Mouse (Mus musculus): ENCODE data around the gene Ctnnd2.

Ctnnd2 gene

GRCm38 (mm10) chr15:30646501-30647431 lies 474.4 kb downstream of the Ctnnd2 start:
- DNase-seq (ENCODE audit: low read depth): no peak

DNA sequence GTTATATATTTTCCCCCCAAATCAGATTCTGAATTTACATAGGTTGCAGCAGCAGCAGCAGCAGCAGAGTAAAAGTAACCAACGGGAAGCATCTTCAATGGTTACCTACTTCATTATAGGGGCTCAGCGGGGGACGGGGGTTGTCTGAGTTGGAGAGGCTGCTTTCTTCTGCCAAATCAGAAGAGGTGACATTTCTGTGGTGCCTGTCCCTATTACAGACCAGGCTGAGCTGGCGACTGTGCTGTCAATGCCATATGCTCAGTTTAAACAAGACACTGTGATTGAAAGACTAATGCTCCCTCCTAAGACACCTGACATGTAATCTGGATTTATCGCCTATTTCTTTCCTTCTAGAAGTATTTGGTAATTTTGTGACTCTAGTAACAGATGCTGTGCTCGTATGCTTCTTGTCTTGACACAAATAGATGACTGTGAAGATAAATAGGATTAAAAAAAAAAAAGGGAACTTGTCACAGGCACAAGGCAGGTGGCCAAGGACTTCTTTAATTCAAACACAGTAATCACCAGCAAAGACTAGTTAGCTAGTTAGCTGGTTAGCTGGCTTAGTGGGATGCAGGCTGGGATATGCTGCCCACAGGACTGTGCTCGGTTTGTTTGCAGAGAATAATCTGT lies 475.4 kb downstream of the Ctnnd2 start:
- no peak for DNase-seq (ENCODE audit: low read depth)

DNA sequence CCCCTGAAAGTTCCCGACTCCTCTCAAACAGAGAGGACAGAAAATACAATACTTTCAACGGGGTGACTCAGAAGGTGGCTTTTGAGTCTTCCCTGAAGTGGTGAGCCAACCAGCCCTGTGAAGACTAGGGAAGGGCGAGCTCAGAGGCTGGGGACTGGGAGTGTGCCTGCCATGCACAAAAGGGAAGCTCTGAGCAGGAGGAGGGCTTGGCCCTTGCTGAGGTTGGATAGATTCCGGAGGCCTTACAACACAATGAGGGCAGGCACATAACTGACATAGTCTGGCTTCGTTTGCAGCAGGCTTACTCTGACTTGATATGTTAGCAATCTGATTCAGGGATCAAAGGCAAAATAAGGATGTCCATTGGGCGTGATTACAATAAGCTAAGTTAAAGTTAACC lies 477.6 kb downstream of the Ctnnd2 start:
- DNase-seq (ENCODE audit: low read depth): no peak

DNA sequence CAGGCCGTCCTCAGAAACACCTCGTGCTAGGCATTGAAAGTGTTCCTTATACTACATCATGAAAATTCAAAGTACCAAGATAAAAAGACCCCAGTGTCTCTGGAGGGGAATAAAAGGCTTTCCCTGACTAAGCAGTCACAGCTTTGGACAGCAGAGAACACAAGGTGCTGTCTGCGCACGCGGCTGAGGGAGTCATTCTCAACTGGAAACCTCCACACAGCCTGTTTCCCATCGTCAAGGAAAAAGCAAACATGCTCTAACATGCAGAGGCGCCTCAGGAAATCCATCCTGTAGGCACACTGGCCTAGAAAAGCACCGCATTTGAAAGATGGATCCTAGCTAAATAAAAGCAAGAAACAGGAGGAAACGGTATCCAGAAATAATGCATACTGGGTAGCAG lies 483.0 kb downstream of the Ctnnd2 start:
- DNase-seq (ENCODE audit: low read depth): no peak

GRCm38 (mm10) chr15:30657588-30657987 lies 485.2 kb downstream of the Ctnnd2 start:
- DNase-seq (ENCODE audit: low read depth): no peak

DNA sequence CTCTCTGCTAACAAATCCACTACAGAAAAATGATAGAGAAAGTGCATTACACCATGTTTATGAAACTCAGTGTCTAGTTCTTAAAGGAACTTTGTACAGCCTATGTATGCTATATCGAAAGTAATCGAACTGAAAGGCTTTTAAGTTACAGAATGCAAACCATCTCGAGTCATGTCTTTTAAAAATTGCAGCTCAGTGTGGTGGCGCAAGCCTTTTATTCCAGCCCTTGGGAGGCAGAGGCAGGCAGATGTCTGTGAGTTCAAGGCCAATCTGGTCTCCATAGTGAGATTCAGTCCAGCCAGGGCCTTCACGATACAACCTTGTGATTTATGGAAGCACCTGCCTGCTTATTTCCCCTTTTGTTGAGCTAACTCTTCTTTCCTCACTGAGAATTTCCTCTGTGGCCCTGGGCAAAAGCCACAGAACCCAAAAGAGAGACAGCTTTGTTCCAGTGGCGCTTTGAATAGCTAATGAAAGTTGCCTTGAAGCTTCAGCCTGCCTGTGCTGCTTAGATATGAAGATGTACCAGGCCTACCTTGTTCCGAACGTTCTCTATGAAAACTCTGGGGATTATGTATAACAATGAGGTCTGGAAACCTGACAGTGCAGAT lies 488.3 kb downstream of the Ctnnd2 start:
- no peak for DNase-seq (ENCODE audit: low read depth)

- no peak for DNase-seq (ENCODE audit: low read depth)
Observed at GRCm38 (mm10) chr15:30661689-30662422, 489.5 kb downstream of the Ctnnd2 start.

DNA sequence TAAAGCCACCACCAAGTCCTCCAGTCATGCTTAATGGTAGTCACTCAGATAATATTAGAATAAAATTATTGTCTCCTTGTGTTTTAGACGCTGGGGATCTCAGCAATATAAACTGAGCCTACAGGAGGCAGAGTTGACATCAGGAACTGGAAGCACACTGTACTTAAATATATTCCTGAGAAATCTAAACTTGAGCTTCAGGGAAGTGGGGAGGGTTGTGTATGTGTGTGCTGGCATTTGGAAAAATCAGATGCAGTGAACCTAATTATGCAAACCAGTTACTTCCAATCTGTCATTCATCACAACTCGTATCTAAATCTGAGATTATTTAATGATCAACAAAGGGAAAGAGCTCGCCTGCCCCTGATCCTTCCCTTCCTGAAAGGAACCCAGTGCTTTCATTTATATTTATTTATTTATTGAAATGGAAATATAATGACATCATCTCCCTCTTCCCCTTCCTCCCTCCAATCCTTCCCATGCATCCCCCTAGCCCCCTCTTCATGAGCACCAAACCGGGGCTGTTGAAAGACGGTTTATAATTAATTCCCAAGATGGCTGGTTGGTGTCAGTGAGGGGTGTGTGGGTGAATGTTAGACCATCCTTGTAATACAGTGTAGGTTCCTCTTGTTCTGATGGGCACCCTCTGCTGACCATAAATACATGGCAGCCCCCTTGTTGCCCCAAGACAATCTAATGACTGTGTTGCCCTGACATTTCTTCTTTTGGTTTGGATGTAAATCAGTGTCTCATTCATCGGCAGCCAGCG lies 495.6 kb downstream of the Ctnnd2 start:
- DNase-seq (ENCODE audit: low read depth): no peak

DNA sequence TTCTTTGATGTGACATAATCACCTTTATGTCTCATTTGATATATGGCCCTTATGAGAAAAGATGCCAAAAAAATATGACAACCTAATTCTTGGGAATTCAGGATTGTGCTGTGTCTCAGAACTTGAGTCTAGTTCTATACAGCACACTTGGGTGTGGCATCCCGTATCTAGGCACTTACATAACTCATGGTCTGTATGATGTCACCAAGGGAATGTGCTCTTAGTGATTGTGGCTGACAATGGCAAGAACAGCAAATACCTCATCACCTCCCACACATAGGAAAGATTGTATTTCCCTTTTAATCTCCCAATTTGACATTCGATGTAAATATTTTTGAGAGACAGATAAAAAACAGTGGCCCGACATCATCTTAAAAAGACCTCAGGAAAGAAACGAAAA lies 509.5 kb downstream of the Ctnnd2 start:
- DNase-seq (ENCODE audit: low read depth): no peak

DNA sequence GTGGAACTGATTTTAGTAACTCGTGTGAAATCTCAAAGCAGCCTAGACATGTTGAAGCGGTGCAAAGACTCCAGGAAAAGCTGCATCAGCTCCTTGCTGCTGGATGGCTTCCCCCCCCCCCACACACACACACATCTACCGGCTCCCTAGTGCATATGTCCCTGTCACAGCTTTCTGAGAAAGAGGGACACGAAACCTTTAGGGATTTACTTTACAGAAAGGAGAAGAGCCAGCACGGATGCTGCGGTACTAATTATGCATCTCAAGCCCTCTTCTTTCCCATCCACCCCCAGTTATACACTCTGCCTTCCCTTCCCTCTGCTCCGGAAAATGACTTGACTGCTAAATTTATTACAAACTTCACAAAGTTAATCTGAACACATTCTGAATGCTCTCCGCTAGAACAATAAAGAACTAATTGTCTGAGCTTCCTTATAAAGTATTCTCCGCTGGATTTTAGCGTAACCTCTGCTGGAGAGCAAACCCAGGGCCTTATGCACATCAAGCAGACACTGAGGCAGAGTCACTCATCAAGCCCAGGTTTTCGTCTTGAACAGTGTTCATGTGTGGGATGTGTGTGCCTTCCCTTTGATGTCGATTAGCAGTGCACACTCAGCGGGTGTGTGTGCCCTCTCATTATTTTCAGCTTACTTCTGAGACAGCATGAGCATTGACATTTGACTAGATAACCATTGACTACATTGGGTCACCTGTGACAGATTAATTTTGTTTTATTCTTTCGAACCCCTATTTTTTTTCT lies 510.1 kb downstream of the Ctnnd2 start:
- no peak for DNase-seq (ENCODE audit: low read depth)

GRCm38 (mm10) chr15:30686206-30687101 lies 514.1 kb downstream of the Ctnnd2 start:
- DNase-seq (ENCODE audit: low read depth): no peak

GRCm38 (mm10) chr15:30693754-30694205 lies 521.4 kb downstream of the Ctnnd2 start:
- no peak for DNase-seq (ENCODE audit: low read depth)

- no peak for DNase-seq (ENCODE audit: low read depth)
Observed at GRCm38 (mm10) chr15:30694286-30694685, 521.9 kb downstream of the Ctnnd2 start.

GRCm38 (mm10) chr15:30695859-30696258 lies 523.5 kb downstream of the Ctnnd2 start:
- DNase-seq (ENCODE audit: low read depth): no peak

DNA sequence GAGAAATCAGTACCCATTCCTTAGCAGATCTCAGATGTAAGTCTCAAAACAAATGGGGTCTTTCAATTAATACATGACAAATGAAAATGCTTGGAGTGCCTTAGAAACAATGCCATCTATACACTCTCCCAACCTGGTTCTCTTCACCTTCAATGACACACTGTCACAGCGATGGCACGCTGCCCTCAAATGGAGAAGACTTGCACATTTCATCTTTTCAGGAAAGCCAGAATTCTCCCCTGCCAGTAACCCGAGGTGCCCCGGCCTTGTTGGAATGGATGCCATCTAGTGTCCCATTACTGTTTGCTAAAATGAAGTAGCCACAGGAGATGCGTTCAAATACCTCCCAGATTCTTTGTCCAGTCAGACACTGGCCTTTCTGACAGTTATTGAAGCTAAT lies 525.0 kb downstream of the Ctnnd2 start:
- DNase-seq (ENCODE audit: low read depth): no peak

DNA sequence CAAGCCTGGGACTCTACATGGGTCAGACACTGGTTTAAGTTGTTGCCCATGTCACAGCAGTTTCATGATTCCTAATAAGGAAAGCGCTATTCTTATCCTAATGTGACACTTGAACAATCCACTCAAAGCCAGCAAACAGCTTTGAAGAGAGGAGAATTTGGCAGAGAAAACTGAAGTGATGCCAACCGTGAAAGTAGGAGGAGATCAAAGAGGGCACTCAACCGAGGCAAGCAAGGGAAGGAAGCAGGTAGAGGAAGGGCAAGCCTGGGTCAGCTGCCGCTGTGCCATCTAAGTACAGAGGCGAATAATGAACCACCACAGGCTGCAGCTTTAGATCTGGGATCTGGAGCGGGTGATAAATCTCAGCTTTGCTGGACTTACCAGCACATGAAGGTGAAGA lies 528.4 kb downstream of the Ctnnd2 start:
- no peak for DNase-seq (ENCODE audit: low read depth)

GRCm38 (mm10) chr15:30701592-30701991 lies 529.2 kb downstream of the Ctnnd2 start:
- no peak for DNase-seq (ENCODE audit: low read depth)

- DNase-seq (ENCODE audit: low read depth): no peak
Observed at GRCm38 (mm10) chr15:30709026-30709753, 536.8 kb downstream of the Ctnnd2 start.

DNA sequence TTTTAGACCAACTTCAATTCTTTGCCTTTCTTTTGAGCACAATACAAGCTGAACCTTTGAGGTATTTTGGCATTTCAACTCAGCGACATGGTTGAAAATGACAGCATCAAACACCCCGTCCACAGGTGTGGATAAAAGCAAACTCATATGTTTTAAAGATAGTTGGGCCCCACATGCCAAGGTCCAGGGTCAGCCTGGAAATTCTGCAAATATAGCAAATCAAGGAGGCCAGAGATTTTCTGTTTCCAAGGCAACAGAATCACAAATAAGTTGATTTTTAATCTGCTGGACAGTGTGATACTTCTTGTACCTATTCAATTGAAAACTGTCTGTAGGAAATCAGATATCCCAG lies 537.3 kb downstream of the Ctnnd2 start:
- DNase-seq (ENCODE audit: low read depth): no peak
